Mouse (Mus musculus) cerebellum, adult 18-20 months (tissue): ENCODE results near the gene Bcl3.

Source experiments
- DNase-seq, 2 experiments: peaks; one replicate each; pipeline ENCODE4 v3.0.0; 2021

Gene Bcl3

DNA sequence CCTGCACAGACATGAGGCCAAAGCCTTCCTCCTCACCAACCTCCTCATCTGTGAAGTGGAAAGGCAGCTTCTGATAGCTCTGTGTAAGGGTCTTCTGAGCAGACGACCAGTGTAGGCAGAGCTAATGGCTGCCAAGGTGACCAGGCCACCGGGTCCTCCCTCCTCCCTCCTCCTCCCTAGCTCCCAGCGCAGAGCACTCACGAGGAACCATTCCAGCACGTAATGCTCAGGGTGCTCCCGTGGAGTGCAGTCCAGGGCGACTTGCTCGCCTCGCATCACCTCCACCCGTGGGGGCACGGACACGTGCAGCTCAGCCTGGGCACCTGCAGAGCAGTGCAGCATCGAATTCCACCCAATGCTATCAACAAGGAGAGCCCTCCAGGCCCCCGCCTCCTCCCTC lies 54.3 kb downstream of the Bcl3 start:
- DNase-seq = no peak

DNA sequence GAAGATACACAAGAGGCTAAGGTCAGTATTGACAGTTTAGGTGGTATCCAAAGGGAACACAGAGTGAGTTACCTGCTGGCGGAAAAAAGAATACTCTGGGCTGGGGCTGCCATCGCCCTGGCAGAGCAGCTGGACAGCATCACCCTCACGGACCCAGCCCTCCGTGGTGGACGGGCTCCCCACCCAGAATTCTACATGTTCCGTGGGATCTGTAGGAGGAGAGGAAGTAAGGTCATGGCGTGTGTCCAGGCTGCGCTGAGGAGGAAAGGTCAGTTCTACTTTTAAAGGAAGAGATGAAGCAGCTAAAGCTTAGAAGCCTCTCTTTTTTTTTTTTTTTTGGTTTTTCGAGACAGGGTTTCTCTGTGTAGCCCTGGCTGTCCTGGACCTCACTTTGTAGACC lies 58.0 kb downstream of the Bcl3 start:
- DNase-seq = no peak

DNA sequence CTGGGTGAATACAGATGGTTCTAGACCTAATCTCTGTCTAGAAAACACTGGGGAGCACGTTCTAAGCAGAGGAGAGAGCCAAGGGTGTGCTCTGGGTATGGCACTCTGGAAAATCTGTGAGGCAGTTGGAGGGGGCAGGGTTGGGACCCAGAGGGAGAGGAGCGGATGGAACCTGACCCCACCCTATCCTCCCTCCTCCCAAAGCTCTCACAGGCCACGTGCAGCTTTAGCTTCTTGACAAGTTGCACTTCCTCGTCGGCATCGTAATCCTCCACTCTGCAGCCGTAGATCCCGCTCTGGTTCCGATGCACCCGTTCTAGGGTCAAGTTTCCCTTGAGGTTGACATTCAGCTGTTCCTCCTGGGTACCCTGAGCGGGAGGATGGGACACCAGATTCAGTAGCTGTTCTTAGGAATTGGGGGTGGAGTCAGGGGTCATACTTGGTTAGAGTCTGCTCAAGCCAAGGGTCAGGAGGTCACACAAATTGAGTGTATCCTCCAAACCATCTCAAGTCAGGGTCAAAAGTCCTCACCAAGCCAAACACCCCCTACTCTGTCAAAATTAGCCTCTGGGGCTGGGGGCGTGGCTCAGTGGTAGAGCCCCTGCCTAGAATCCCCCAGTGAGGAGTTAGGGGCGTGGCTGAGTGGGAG lies 58.6 kb downstream of the Bcl3 start:
- no peak for DNase-seq

DNA sequence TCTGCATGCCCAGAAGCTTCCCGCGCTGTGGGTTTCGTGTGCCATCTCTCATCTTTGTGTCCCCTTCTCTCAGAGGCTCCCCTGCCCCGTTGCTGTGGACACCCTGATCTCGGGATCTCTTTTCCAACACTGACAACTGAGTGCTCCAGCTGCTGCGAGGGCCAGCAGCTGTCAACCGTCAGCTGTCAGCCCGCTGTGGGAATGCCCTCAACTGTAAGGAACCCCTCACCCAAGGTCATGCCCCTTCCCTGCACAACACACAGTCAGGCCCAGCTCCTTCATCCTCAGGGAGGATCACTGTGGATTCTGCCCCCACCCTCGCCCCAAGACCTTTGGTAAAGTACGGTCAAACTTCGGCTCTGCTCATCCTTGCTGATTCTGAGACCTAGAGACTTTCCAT lies 60.3 kb downstream of the Bcl3 start:
- no peak for DNase-seq

DNA sequence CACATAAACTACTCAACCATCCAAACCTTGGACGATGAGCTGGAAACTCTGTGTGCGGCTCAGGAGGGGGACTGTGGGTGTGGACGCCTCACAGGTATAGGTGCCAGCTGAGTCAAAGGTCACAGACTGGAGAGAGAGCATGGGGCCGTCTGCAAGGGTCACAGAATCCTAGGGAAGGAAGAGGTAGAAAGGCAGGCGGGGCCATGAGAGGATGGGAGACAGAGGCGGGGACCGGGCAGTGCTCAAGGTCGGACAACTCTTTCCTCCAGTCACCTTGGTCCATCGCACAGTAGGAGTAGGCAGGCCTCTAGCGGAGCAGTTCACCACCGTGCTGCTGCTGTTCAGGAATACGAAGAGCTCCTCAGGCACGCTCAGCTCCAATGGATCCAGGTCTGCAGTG lies 62.5 kb downstream of the Bcl3 start:
- DNase-seq = no peak

DNA sequence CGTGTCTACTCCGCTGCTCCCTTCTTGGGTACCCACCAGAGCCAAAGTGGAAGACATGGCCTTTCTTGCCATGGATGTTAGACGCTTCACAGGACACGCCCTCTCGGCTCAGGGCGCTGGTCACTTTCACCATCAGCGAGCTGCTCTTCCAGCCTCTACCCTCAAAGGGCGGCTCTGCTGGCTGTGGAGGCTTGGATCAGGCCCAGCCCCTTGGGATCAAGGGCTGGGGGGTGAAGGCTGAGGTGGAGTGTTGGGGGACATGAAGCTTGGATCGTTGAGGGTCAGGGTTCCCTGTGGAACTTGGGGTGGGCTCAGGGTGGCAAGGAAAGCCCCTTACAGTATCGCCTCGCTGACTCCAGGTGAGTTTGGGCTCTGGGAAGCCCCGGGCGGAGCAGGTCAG lies 63.9 kb downstream of the Bcl3 start:
- no peak for DNase-seq
